Mouse (Mus musculus) ES-Bruce4 (cell line): ENCODE measurements around the gene Eif2b1. TPM values are rescaled to one million over a fixed set of nuclear protein-coding genes. Genes with fewer than 3 reads are reported as not detected.
"Not testable (repeated sequence)": the region's sequence is repeated elsewhere in the genome, so short reads cannot be mapped to it uniquely, and the experiment has no call there.

Experiments
- H3K27ac ChIP-seq: 2 replicates; pipeline ENCODE4 v1.5.1; 2012; ENCODE audit warnings: low read length, inconsistent platforms; ENCODE audit not compliant: insufficient read depth
- H3K27me3 ChIP-seq: 2 replicates; pipeline ENCODE4 v1.6.1; 2012; ENCODE audit warnings: mild to moderate bottlenecking, low read length, inconsistent platforms; ENCODE audit not compliant: control insufficient read depth, poor library complexity, insufficient read depth, severe bottlenecking
- H3K36me3 ChIP-seq: 2 replicates; pipeline ENCODE4 v1.6.1; 2012; ENCODE audit warnings: inconsistent platforms, mild to moderate bottlenecking, low read length, moderate library complexity; ENCODE audit not compliant: control insufficient read depth, poor library complexity, insufficient read depth, severe bottlenecking
- H3K4me1 ChIP-seq: one replicate; pipeline ENCODE4 v1.8.1; 2011; ENCODE audit warnings: low read length; ENCODE audit not compliant: control insufficient read depth, insufficient read depth
- H3K4me3 ChIP-seq: 2 replicates; pipeline ENCODE4 v1.5.1; 2011; ENCODE audit warnings: low read depth, mild to moderate bottlenecking, low read length
- H3K9ac ChIP-seq: 2 replicates; pipeline ENCODE4 v1.6.1; 2012; ENCODE audit warnings: low read depth, mild to moderate bottlenecking, inconsistent platforms; ENCODE audit not compliant: poor library complexity, severe bottlenecking
- H3K9me3 ChIP-seq: replicated peaks from 2 replicates; pipeline ENCODE4 v1.6.1; 2012; ENCODE audit warnings: mild to moderate bottlenecking, low read length, inconsistent platforms; ENCODE audit not compliant: control insufficient read depth, poor library complexity, insufficient read depth, severe bottlenecking
- CTCF ChIP-seq: IDR thresholded peaks from one replicate; pipeline ENCODE4 v1.8.1; 2011; ENCODE audit warnings: low read depth, low read length
- EP300 ChIP-seq: IDR thresholded peaks from 2 replicates; pipeline ENCODE4 v1.6.1; 2011; ENCODE audit warnings: low read depth, low read length; ENCODE audit not compliant: insufficient read depth
- POLR2A ChIP-seq: IDR thresholded peaks from one replicate; pipeline ENCODE4 v1.8.1; 2011; ENCODE audit warnings: low read length; ENCODE audit not compliant: insufficient read depth
- polyA plus RNA-seq: library from polyadenylated mRNA; stranded (reverse); fragments of >200 nt; gene quantifications from 2 replicates; pipeline ENCODE4 v1.2.4, GENCODE M21; 2011; ENCODE audit warnings: low read depth; ENCODE audit not compliant: missing spikeins, insufficient read depth, insufficient read length

Eif2b1 gene
- polyA plus RNA-seq, 1 experiment = 57.1 TPM

- Histone ChIP-seq H3K36me3 (peaks cover 21% of the 10 kb centered on the region), H3K4me1 (no peaks in the 10 kb centered on the region)
- peak; percentile 10 for TF ChIP-seq POLR2A
- TF ChIP-seq CTCF = peak; percentile 21
- no peak; the same call in 1 of the 2 replicates for TF ChIP-seq EP300
These were observed 26.2 kb downstream of the Eif2b1 start, which contains the start of gene Ddx55 for GRCm38 (mm10) chr5:124552558-124553307. TSS of gene Ddx55 (plus strand) at chr5:124552864.

GRCm38 (mm10) chr5:124552094-124552472, 26.8 kb downstream of the Eif2b1 start:
- no peak overlapping the region for H3K4me3 ChIP-seq
- H3K4me1 ChIP-seq = no peaks in the 10 kb centered on the region
- no peaks in the 10 kb centered on the region for H3K9me3 ChIP-seq
- peak overlapping the region; percentile 42; the same call in 1 of the 2 replicates for H3K27ac ChIP-seq
- H3K36me3 ChIP-seq = peaks cover 27% of the 10 kb centered on the region
- no peak for TF ChIP-seq POLR2A
- H3K9ac ChIP-seq = peak overlapping the region; percentile 15
- H3K27me3 ChIP-seq = no peaks in the 10 kb centered on the region

More at GRCm38 (mm10) chr5:124552558-124553307, 26.2 kb downstream of the Eif2b1 start, which contains the start of gene Ddx55:
- H3K4me3 ChIP-seq = peak within 1 kb of the TSS; percentile 77
- H3K27ac ChIP-seq = peak within 1 kb of the TSS; percentile 42; the same call in 1 of the 2 replicates
- H3K27me3 ChIP-seq = no peaks in the 10 kb centered on the region
- H3K9me3 ChIP-seq = no peaks in the 10 kb centered on the region
- H3K9ac ChIP-seq = peak within 1 kb of the TSS; percentile 41

- H3K27ac ChIP-seq = peak overlapping the region; percentile 42; the same call in 1 of the 2 replicates
These were observed 27.4 kb downstream of the Eif2b1 start for GRCm38 (mm10) chr5:124551349-124552093.

GRCm38 (mm10) chr5:124550737-124551136, 28.2 kb downstream of the Eif2b1 start:
- H3K4me3 ChIP-seq, H3K27ac ChIP-seq, H3K9me3 ChIP-seq, H3K9ac ChIP-seq, H3K4me1 ChIP-seq, H3K27me3 ChIP-seq: not testable (repeated sequence)
- H3K36me3 ChIP-seq = peaks cover 35% of the 10 kb centered on the region

More at GRCm38 (mm10) chr5:124551349-124552093, 27.4 kb downstream of the Eif2b1 start:
- not testable (repeated sequence) for H3K27me3 ChIP-seq, H3K4me1 ChIP-seq, H3K9me3 ChIP-seq
- H3K4me3 ChIP-seq = peak overlapping the region; percentile 45; the same call in 1 of the 2 replicates
- peaks cover 28% of the 10 kb centered on the region for H3K36me3 ChIP-seq
- peak overlapping the region; percentile 15 for H3K9ac ChIP-seq

- TF ChIP-seq CTCF = no peak
- TF ChIP-seq EP300 = no peak
- no peak for TF ChIP-seq POLR2A
- peak overlapping the region; percentile 98 for H3K4me3 ChIP-seq
- H3K9me3 ChIP-seq = no peaks in the 10 kb centered on the region
- peak overlapping the region; percentile 92 for H3K9ac ChIP-seq
- H3K27me3 ChIP-seq = no peaks in the 10 kb centered on the region
- no peak overlapping the region for H3K27ac ChIP-seq
- peaks cover 4% of the 10 kb centered on the region for H3K4me1 ChIP-seq
- peaks cover 41% of the 10 kb centered on the region for H3K36me3 ChIP-seq
These were observed 37.3 kb downstream of the Eif2b1 start for GRCm38 (mm10) chr5:124541602-124541973.

GRCm38 (mm10) chr5:124540905-124541601, 37.9 kb downstream of the Eif2b1 start:
- TF ChIP-seq CTCF (no peak), EP300 (no peak), POLR2A (no peak)
- Histone ChIP-seq H3K4me1 (peaks cover 4% of the 10 kb centered on the region), H3K9me3 (no peaks in the 10 kb centered on the region), H3K4me3 (peak overlapping the region; percentile 98), H3K27me3 (no peaks in the 10 kb centered on the region), H3K36me3 (peaks cover 36% of the 10 kb centered on the region), H3K27ac (no peak overlapping the region), H3K9ac (peak overlapping the region; percentile 92)
